Mouse (Mus musculus) liver, embryonic 14.5 days (tissue): Measurements from ENCODE around the gene Oas1h.

ENCODE experiments used
- CTCF ChIP-seq: IDR thresholded peaks from 2 replicates; pipeline ENCODE4 v1.5.1; 2016; ENCODE audit warnings: antibody characterized with exemption, low read depth, control low read depth
- EP300 ChIP-seq: IDR thresholded peaks from 2 replicates; pipeline ENCODE4 v1.6.1; 2016; ENCODE audit warnings: antibody characterized with exemption, low read depth

DNA sequence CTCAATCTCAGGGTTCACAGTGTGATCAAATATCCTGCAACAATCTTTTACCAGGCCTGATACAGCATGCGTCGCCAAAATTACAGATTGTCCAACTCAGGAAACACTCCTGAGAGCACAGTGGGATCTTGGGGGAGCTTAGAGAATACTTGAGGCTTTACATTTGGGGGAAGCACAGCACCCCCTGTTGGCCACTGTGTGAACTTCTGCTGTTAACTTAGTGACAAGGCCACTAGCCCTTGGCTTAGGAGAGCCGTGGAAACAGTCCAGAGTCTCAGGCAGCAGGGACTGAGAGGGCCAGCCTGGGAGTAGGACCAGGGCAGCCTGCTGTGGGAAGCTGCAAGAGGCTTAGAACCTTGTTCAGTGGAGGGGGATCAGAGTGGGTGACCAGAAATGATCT lies 45.3 kb upstream of the Oas1h start:
- TF ChIP-seq EP300: no peak
- TF ChIP-seq CTCF: peak; percentile 81
